Mouse (Mus musculus) intestine, embryonic 15.5 days (tissue): ENCODE results near the gene Slc41a2. TPM values are rescaled to one million over a fixed set of nuclear protein-coding genes. Genes with fewer than 3 reads are reported as not detected.

Source experiments
- ATAC-seq: fragments of 200-750 bp; cut with Nextera tagmentation; 2 replicates; pipeline ENCODE4 v1.8.0; 2017; ENCODE audit warnings: moderate TSS enrichment, moderate library complexity
- H3K27ac ChIP-seq: fragments of 300-500 bp; sonication (generic); 2 replicates; pipeline ENCODE4 v1.5.1; 2015; ENCODE audit warnings: mild to moderate bottlenecking, inconsistent platforms
- H3K27me3 ChIP-seq: fragments of 300-500 bp; sonication (generic); replicated peaks from 2 replicates; pipeline ENCODE4 v1.6.1; 2015; ENCODE audit warnings: inconsistent platforms
- H3K36me3 ChIP-seq: fragments of 300-500 bp; sonication (generic); 2 replicates; pipeline ENCODE4 v1.6.1; 2015; ENCODE audit warnings: inconsistent platforms
- H3K4me1 ChIP-seq: fragments of 300-500 bp; sonication (generic); replicated peaks from 2 replicates; pipeline ENCODE4 v1.6.1; 2015; ENCODE audit warnings: inconsistent platforms
- H3K4me2 ChIP-seq: fragments of 300-500 bp; sonication (generic); replicated peaks from 2 replicates; pipeline ENCODE4 v1.6.1; 2015; ENCODE audit warnings: mild to moderate bottlenecking, inconsistent platforms
- H3K4me3 ChIP-seq: fragments of 300-500 bp; sonication (generic); replicated peaks from 2 replicates; pipeline ENCODE4 v1.5.1; 2015; ENCODE audit warnings: inconsistent platforms
- H3K9ac ChIP-seq: fragments of 300-500 bp; sonication (generic); 2 replicates; pipeline ENCODE4 v1.6.1; 2015; ENCODE audit warnings: inconsistent platforms
- H3K9me3 ChIP-seq: fragments of 300-500 bp; sonication (generic); 2 replicates; pipeline ENCODE4 v1.6.1; 2016; ENCODE audit warnings: inconsistent platforms
- WGBS: fragments of 180-500 bp; shearing (Covaris S2); methylation state at CpG from one replicate; pipeline ENCODE4 v1.1.7; 2015; 5-methylcytosine and 5-hydroxymethylcytosine counted together
- polyA plus RNA-seq: library from polyadenylated mRNA; unstranded; fragments of >200 nt; fragmentation: Nextera tagmentation; extraction: Ambion mirVana; gene quantifications from 2 replicates; pipeline ENCODE4 v1.2.1, GENCODE M21; 2015

Slc41a2 gene
- polyA plus RNA-seq, 1 experiment from 2014 or later = 0.73 TPM

GRCm38 (mm10) chr10:83210122-83210521, 127.6 kb downstream of the Slc41a2 start:
- Histone ChIP-seq H3K4me1 (no peaks in the 10 kb centered on the region), H3K4me2 (no peak overlapping the region), H3K27me3 (no peaks in the 10 kb centered on the region), H3K27ac (no peak overlapping the region), H3K9me3 (no peaks in the 10 kb centered on the region), H3K36me3 (no peaks in the 10 kb centered on the region), H3K9ac (no peak overlapping the region), H3K4me3 (no peak overlapping the region)
- 71% methylated on average over 16 of the region's 16 CpGs for WGBS
- no peak for ATAC-seq

- Histone ChIP-seq H3K4me3 (no peak overlapping the region), H3K9me3 (no peaks in the 10 kb centered on the region), H3K27me3 (no peaks in the 10 kb centered on the region), H3K27ac (no peak overlapping the region), H3K4me1 (no peaks in the 10 kb centered on the region), H3K36me3 (no peaks in the 10 kb centered on the region), H3K9ac (no peak overlapping the region), H3K4me2 (no peak overlapping the region)
- ATAC-seq = no peak
- WGBS = 71% methylated on average over 12 of the region's 12 CpGs
These were observed 128.3 kb downstream of the Slc41a2 start for GRCm38 (mm10) chr10:83209388-83209787.

GRCm38 (mm10) chr10:83208436-83208835, 129.2 kb downstream of the Slc41a2 start:
- H3K4me2 ChIP-seq = no peak overlapping the region
- H3K4me1 ChIP-seq = no peaks in the 10 kb centered on the region
- H3K36me3 ChIP-seq = no peaks in the 10 kb centered on the region
- no peaks in the 10 kb centered on the region for H3K9me3 ChIP-seq
- no peak for ATAC-seq
- no peaks in the 10 kb centered on the region for H3K27me3 ChIP-seq
- H3K27ac ChIP-seq = no peak overlapping the region
- no peak overlapping the region for H3K4me3 ChIP-seq
- H3K9ac ChIP-seq = no peak overlapping the region
- 75% methylated on average over 7 of the region's 7 CpGs for WGBS

- H3K9ac ChIP-seq = no peak overlapping the region
- no peak for ATAC-seq
- no peaks in the 10 kb centered on the region for H3K27me3 ChIP-seq
- no peaks in the 10 kb centered on the region for H3K9me3 ChIP-seq
- 89% methylated on average over 14 of the region's 14 CpGs for WGBS
- H3K4me2 ChIP-seq = no peak overlapping the region
- no peaks in the 10 kb centered on the region for H3K36me3 ChIP-seq
- H3K4me1 ChIP-seq = no peaks in the 10 kb centered on the region
- H3K27ac ChIP-seq = no peak overlapping the region
- H3K4me3 ChIP-seq = no peak overlapping the region
These were observed 134.6 kb downstream of the Slc41a2 start for GRCm38 (mm10) chr10:83202906-83203702.

GRCm38 (mm10) chr10:83201525-83201924, 136.2 kb downstream of the Slc41a2 start:
- Histone ChIP-seq H3K27me3 (no peaks in the 10 kb centered on the region), H3K4me3 (no peak overlapping the region), H3K27ac (no peak overlapping the region), H3K4me2 (no peak overlapping the region), H3K36me3 (no peaks in the 10 kb centered on the region), H3K9me3 (no peaks in the 10 kb centered on the region), H3K9ac (no peak overlapping the region), H3K4me1 (no peaks in the 10 kb centered on the region)
- WGBS = 80% methylated on average over 7 of the region's 7 CpGs
- no peak for ATAC-seq

GRCm38 (mm10) chr10:83199290-83199689, 138.4 kb downstream of the Slc41a2 start:
- Histone ChIP-seq H3K9me3 (no peaks in the 10 kb centered on the region), H3K27ac (no peak overlapping the region), H3K4me2 (no peak overlapping the region), H3K36me3 (no peaks in the 10 kb centered on the region), H3K27me3 (no peaks in the 10 kb centered on the region), H3K4me1 (no peaks in the 10 kb centered on the region), H3K4me3 (no peak overlapping the region), H3K9ac (no peak overlapping the region)
- 88% methylated on average over 9 of the region's 9 CpGs for WGBS
- no peak for ATAC-seq

- WGBS = 58% methylated on average over 5 of the region's 5 CpGs
- no peak overlapping the region for H3K4me3 ChIP-seq
- H3K9me3 ChIP-seq = no peaks in the 10 kb centered on the region
- no peak overlapping the region for H3K4me2 ChIP-seq
- no peak for ATAC-seq
- H3K27ac ChIP-seq = no peak overlapping the region
- no peaks in the 10 kb centered on the region for H3K36me3 ChIP-seq
- H3K27me3 ChIP-seq = no peaks in the 10 kb centered on the region
- H3K9ac ChIP-seq = no peak overlapping the region
- H3K4me1 ChIP-seq = no peaks in the 10 kb centered on the region
These were observed 139.0 kb downstream of the Slc41a2 start for GRCm38 (mm10) chr10:83198692-83199091.

- H3K27me3 ChIP-seq = no peaks in the 10 kb centered on the region
- H3K4me3 ChIP-seq = no peak overlapping the region
- H3K4me2 ChIP-seq = no peak overlapping the region
- no peak overlapping the region for H3K27ac ChIP-seq
- H3K4me1 ChIP-seq = no peaks in the 10 kb centered on the region
- H3K36me3 ChIP-seq = no peaks in the 10 kb centered on the region
- H3K9me3 ChIP-seq = no peaks in the 10 kb centered on the region
- H3K9ac ChIP-seq = no peak overlapping the region
- WGBS = 54% methylated on average over 11 of the region's 11 CpGs
- ATAC-seq = no peak
These were observed 139.9 kb downstream of the Slc41a2 start for GRCm38 (mm10) chr10:83197690-83198336.

- H3K27ac ChIP-seq = no peak overlapping the region
- 63% methylated on average over 6 of the region's 6 CpGs for WGBS
- H3K36me3 ChIP-seq = no peaks in the 10 kb centered on the region
- no peak overlapping the region for H3K4me3 ChIP-seq
- no peaks in the 10 kb centered on the region for H3K27me3 ChIP-seq
- H3K9me3 ChIP-seq = no peaks in the 10 kb centered on the region
- no peaks in the 10 kb centered on the region for H3K4me1 ChIP-seq
- no peak overlapping the region for H3K4me2 ChIP-seq
- ATAC-seq = no peak
- H3K9ac ChIP-seq = no peak overlapping the region
These were observed 145.7 kb downstream of the Slc41a2 start for GRCm38 (mm10) chr10:83191982-83192381.

GRCm38 (mm10) chr10:83191476-83191875, 146.2 kb downstream of the Slc41a2 start:
- Histone ChIP-seq H3K27ac (no peak overlapping the region), H3K9ac (no peak overlapping the region), H3K4me1 (no peaks in the 10 kb centered on the region), H3K9me3 (no peaks in the 10 kb centered on the region), H3K27me3 (no peaks in the 10 kb centered on the region), H3K4me3 (no peak overlapping the region), H3K36me3 (no peaks in the 10 kb centered on the region), H3K4me2 (no peak overlapping the region)
- ATAC-seq = no peak
- WGBS = 94% methylated on average over 17 of the region's 17 CpGs

GRCm38 (mm10) chr10:83189071-83189470, 148.6 kb downstream of the Slc41a2 start:
- Histone ChIP-seq H3K4me1 (no peaks in the 10 kb centered on the region; the same call in 1 of the 2 replicates), H3K36me3 (no peaks in the 10 kb centered on the region), H3K27ac (no peak overlapping the region), H3K9ac (no peak overlapping the region), H3K4me2 (no peak overlapping the region), H3K9me3 (no peaks in the 10 kb centered on the region), H3K4me3 (no peak overlapping the region), H3K27me3 (no peaks in the 10 kb centered on the region)
- no peak for ATAC-seq
- WGBS = 94% methylated on average over 5 of the region's 5 CpGs

GRCm38 (mm10) chr10:83186984-83187383, 150.7 kb downstream of the Slc41a2 start:
- no peak overlapping the region for H3K9ac ChIP-seq
- no peak overlapping the region for H3K4me2 ChIP-seq
- H3K4me3 ChIP-seq = no peak overlapping the region
- no peaks in the 10 kb centered on the region for H3K9me3 ChIP-seq
- H3K36me3 ChIP-seq = no peaks in the 10 kb centered on the region
- H3K27ac ChIP-seq = no peak overlapping the region
- H3K27me3 ChIP-seq = no peaks in the 10 kb centered on the region
- H3K4me1 ChIP-seq = peaks cover 4% of the 10 kb centered on the region; the same call in 1 of the 2 replicates
- 66% methylated on average over 5 of the region's 5 CpGs for WGBS
- ATAC-seq = no peak

- 86% methylated on average over 8 of the region's 8 CpGs for WGBS
- Histone ChIP-seq H3K4me1 (peaks cover 4% of the 10 kb centered on the region; the same call in 1 of the 2 replicates), H3K9ac (no peak overlapping the region), H3K4me3 (no peak overlapping the region), H3K27me3 (no peaks in the 10 kb centered on the region), H3K36me3 (no peaks in the 10 kb centered on the region), H3K27ac (no peak overlapping the region), H3K4me2 (no peak overlapping the region), H3K9me3 (no peaks in the 10 kb centered on the region)
- no peak for ATAC-seq
These were observed 151.5 kb downstream of the Slc41a2 start for GRCm38 (mm10) chr10:83186167-83186566.
